Mouse (Mus musculus) embryonic fibroblast, embryonic 13.5 days (primary cell): ENCODE data around the gene Dnah2.

ENCODE experiments used
- CTCF ChIP-seq: IDR thresholded peaks from 2 replicates; pipeline ENCODE4 v1.5.1; 2011; ENCODE audit warnings: mild to moderate bottlenecking, control low read depth, low read length, moderate library complexity, borderline replicate concordance; ENCODE audit not compliant: insufficient read depth
- POLR2A ChIP-seq: IDR thresholded peaks from 2 replicates; pipeline ENCODE4 v1.6.1; 2011; ENCODE audit warnings: low read depth, mild to moderate bottlenecking, control low read depth, low read length, moderate library complexity

DNA sequence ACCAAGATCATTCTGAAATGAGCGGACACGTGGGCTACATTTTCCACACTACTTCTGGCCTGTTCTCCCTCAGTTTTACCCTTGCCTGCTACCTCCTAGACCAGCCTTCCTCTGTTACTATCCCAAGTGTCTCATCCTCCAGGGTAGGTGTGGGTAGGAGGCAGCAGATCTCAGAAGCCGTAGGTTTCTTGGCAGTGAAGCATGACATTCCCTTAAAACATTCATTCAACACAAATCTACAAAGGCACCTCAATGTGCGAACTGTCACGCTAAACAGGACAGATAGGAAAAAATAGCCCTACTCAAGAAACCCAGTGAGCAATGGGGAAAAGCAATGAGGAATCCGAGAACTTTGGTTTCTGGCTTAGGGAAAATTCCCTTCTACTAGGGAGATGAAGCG is 136.4 kb downstream of the Dnah2 start:
- no peak for TF ChIP-seq POLR2A
- TF ChIP-seq CTCF = no peak
